Mouse (Mus musculus): ENCODE results near the gene Polr2e. TPM values are rescaled to one million over a fixed set of nuclear protein-coding genes. Genes with fewer than 3 reads are reported as not detected.

The Polr2e gene
- polyA plus RNA-seq, 1 experiment from 2014 or later, result 255 TPM

- Histone ChIP-seq H3K9me3 (ENCODE audit: control insufficient read depth, low read length) (no peaks in the 10 kb centered on the region), H3K27me3 (replicated peaks; ENCODE audit: control insufficient read depth, insufficient read depth, low read length) (no peaks in the 10 kb centered on the region), H3K4me2 (ENCODE audit: low read length) (peak overlapping the region; percentile 64), H3K27ac (ENCODE audit: low read depth) (peak overlapping the region; percentile 97), H3K4me3 (ENCODE audit: low read depth, low read length) (peak overlapping the region; percentile 81), H3K4me1 (replicated peaks; ENCODE audit: control insufficient read depth, insufficient read depth, low read length) (peaks cover 34% of the 10 kb centered on the region), H3K9ac (ENCODE audit: low read length) (peak overlapping the region; percentile 94), H3K36me3 (ENCODE audit: control insufficient read depth, insufficient read depth, low read length) (peaks cover 30% of the 10 kb centered on the region)
- ATAC-seq (replicated peaks; ENCODE audit: low FRiP score, low TSS enrichment, low read depth) (peak; percentile 63), DNase-seq (ENCODE audit: low spot score) (peak; percentile 88)
- 1% methylated on average over 77 of the region's 77 CpGs for WGBS
Measured at GRCm38 (mm10) chr10:80053831-80054815, 14.5 kb upstream of the Polr2e start.

- Histone ChIP-seq H3K4me3 (ENCODE audit: low read depth, low read length) (peak overlapping the region; percentile 81), H3K9ac (ENCODE audit: low read length) (peak overlapping the region; percentile 94), H3K36me3 (ENCODE audit: control insufficient read depth, insufficient read depth, low read length) (peaks cover 22% of the 10 kb centered on the region), H3K27ac (ENCODE audit: low read depth) (peak overlapping the region; percentile 97), H3K27me3 (replicated peaks; ENCODE audit: control insufficient read depth, insufficient read depth, low read length) (no peaks in the 10 kb centered on the region), H3K4me2 (ENCODE audit: low read length) (peak overlapping the region; percentile 64), H3K9me3 (ENCODE audit: control insufficient read depth, low read length) (no peaks in the 10 kb centered on the region), H3K4me1 (replicated peaks; ENCODE audit: control insufficient read depth, insufficient read depth, low read length) (peaks cover 34% of the 10 kb centered on the region)
- DNase-seq (ENCODE audit: low spot score) (peak; percentile 97), ATAC-seq (replicated peaks; ENCODE audit: low FRiP score, low TSS enrichment, low read depth) (peak; percentile 96)
- WGBS, result under 1% methylated on average over 47 of the region's 47 CpGs
Measured at GRCm38 (mm10) chr10:80053259-80053780, 13.7 kb upstream of the Polr2e start.

GRCm38 (mm10) chr10:80052374-80052764 is 12.8 kb upstream of the Polr2e start:
- DNase-seq (ENCODE audit: low spot score) (no peak), ATAC-seq (replicated peaks; ENCODE audit: low FRiP score, low TSS enrichment, low read depth) (no peak)
- Histone ChIP-seq H3K27ac (ENCODE audit: low read depth) (peak overlapping the region; percentile 63; the same call in 1 of the 2 replicates), H3K4me2 (ENCODE audit: low read length) (no peak overlapping the region), H3K9ac (ENCODE audit: low read length) (no peak overlapping the region; the same call in 1 of the 2 replicates), H3K4me1 (replicated peaks; ENCODE audit: control insufficient read depth, insufficient read depth, low read length) (peaks cover 39% of the 10 kb centered on the region), H3K4me3 (ENCODE audit: low read depth, low read length) (no peak overlapping the region), H3K9me3 (ENCODE audit: control insufficient read depth, low read length) (no peaks in the 10 kb centered on the region), H3K36me3 (ENCODE audit: control insufficient read depth, insufficient read depth, low read length) (peaks cover 20% of the 10 kb centered on the region), H3K27me3 (replicated peaks; ENCODE audit: control insufficient read depth, insufficient read depth, low read length) (no peaks in the 10 kb centered on the region)
- WGBS, result 82% methylated on average over 5 of the region's 5 CpGs

GRCm38 (mm10) chr10:80051618-80052373 is 12.2 kb upstream of the Polr2e start:
- H3K9me3 ChIP-seq (ENCODE audit: control insufficient read depth, low read length), result no peaks in the 10 kb centered on the region
- H3K4me1 ChIP-seq (replicated peaks; ENCODE audit: control insufficient read depth, insufficient read depth, low read length), result peaks cover 39% of the 10 kb centered on the region
- H3K27ac ChIP-seq (ENCODE audit: low read depth), result peak overlapping the region; percentile 63
- peak overlapping the region; percentile 7; the same call in 1 of the 2 replicates for H3K9ac ChIP-seq (ENCODE audit: low read length)
- no peak overlapping the region for H3K4me3 ChIP-seq (ENCODE audit: low read depth, low read length)
- DNase-seq (ENCODE audit: low spot score) (no peak), ATAC-seq (replicated peaks; ENCODE audit: low FRiP score, low TSS enrichment, low read depth) (no peak)
- H3K4me2 ChIP-seq (ENCODE audit: low read length), result no peak overlapping the region
- H3K27me3 ChIP-seq (replicated peaks; ENCODE audit: control insufficient read depth, insufficient read depth, low read length), result no peaks in the 10 kb centered on the region
- H3K36me3 ChIP-seq (ENCODE audit: control insufficient read depth, insufficient read depth, low read length), result peaks cover 16% of the 10 kb centered on the region
- WGBS, result 39% methylated on average over 14 of the region's 14 CpGs

- H3K27ac ChIP-seq (ENCODE audit: low read depth), result peak overlapping the region; percentile 63; the same call in 1 of the 2 replicates
- WGBS, result 36% methylated on average over 15 of the region's 15 CpGs
- peaks cover 39% of the 10 kb centered on the region for H3K4me1 ChIP-seq (replicated peaks; ENCODE audit: control insufficient read depth, insufficient read depth, low read length)
- H3K27me3 ChIP-seq (replicated peaks; ENCODE audit: control insufficient read depth, insufficient read depth, low read length), result no peaks in the 10 kb centered on the region
- H3K4me3 ChIP-seq (ENCODE audit: low read depth, low read length), result no peak overlapping the region
- H3K9me3 ChIP-seq (ENCODE audit: control insufficient read depth, low read length), result no peaks in the 10 kb centered on the region
- H3K36me3 ChIP-seq (ENCODE audit: control insufficient read depth, insufficient read depth, low read length), result peaks cover 9% of the 10 kb centered on the region
- H3K4me2 ChIP-seq (ENCODE audit: low read length), result no peak overlapping the region
- no peak overlapping the region for H3K9ac ChIP-seq (ENCODE audit: low read length)
- no peak for DNase-seq (ENCODE audit: low spot score)
- no peak for ATAC-seq (replicated peaks; ENCODE audit: low FRiP score, low TSS enrichment, low read depth)
Measured at GRCm38 (mm10) chr10:80050885-80051617, 11.5 kb upstream of the Polr2e start.

GRCm38 (mm10) chr10:80050244-80050643 is 10.6 kb upstream of the Polr2e start:
- Histone ChIP-seq H3K4me1 (replicated peaks; ENCODE audit: control insufficient read depth, insufficient read depth, low read length) (peaks cover 34% of the 10 kb centered on the region), H3K27me3 (replicated peaks; ENCODE audit: control insufficient read depth, insufficient read depth, low read length) (no peaks in the 10 kb centered on the region), H3K9ac (ENCODE audit: low read length) (no peak overlapping the region), H3K4me2 (ENCODE audit: low read length) (no peak overlapping the region), H3K4me3 (ENCODE audit: low read depth, low read length) (no peak overlapping the region), H3K27ac (ENCODE audit: low read depth) (no peak overlapping the region), H3K9me3 (ENCODE audit: control insufficient read depth, low read length) (no peaks in the 10 kb centered on the region), H3K36me3 (ENCODE audit: control insufficient read depth, insufficient read depth, low read length) (peaks cover 1% of the 10 kb centered on the region)
- ATAC-seq (replicated peaks; ENCODE audit: low FRiP score, low TSS enrichment, low read depth), result no peak
- no peak for DNase-seq (ENCODE audit: low spot score)
- WGBS, result 43% methylated on average over 6 of the region's 6 CpGs

- H3K4me3 ChIP-seq (ENCODE audit: low read depth, low read length), result no peak overlapping the region
- 50% methylated on average over 3 of the region's 3 CpGs for WGBS
- no peak for DNase-seq (ENCODE audit: low spot score)
- no peaks in the 10 kb centered on the region for H3K36me3 ChIP-seq (ENCODE audit: control insufficient read depth, insufficient read depth, low read length)
- no peak for ATAC-seq (replicated peaks; ENCODE audit: low FRiP score, low TSS enrichment, low read depth)
- H3K27me3 ChIP-seq (replicated peaks; ENCODE audit: control insufficient read depth, insufficient read depth, low read length), result no peaks in the 10 kb centered on the region
- peak overlapping the region; percentile 34; the same call in 1 of the 2 replicates for H3K27ac ChIP-seq (ENCODE audit: low read depth)
- H3K9ac ChIP-seq (ENCODE audit: low read length), result no peak overlapping the region
- H3K4me2 ChIP-seq (ENCODE audit: low read length), result no peak overlapping the region
- H3K9me3 ChIP-seq (ENCODE audit: control insufficient read depth, low read length), result no peaks in the 10 kb centered on the region
- H3K4me1 ChIP-seq (replicated peaks; ENCODE audit: control insufficient read depth, insufficient read depth, low read length), result peaks cover 28% of the 10 kb centered on the region
Measured at GRCm38 (mm10) chr10:80048834-80049233, 9.2 kb upstream of the Polr2e start.

GRCm38 (mm10) chr10:80048396-80048795 is 8.8 kb upstream of the Polr2e start:
- no peak overlapping the region for H3K9ac ChIP-seq (ENCODE audit: low read length)

More at GRCm38 (mm10) chr10:80048396-80048795, 8.8 kb upstream of the Polr2e start:
- Histone ChIP-seq H3K27ac (ENCODE audit: low read depth) (peak overlapping the region; percentile 34; the same call in 1 of the 2 replicates), H3K36me3 (ENCODE audit: control insufficient read depth, insufficient read depth, low read length) (no peaks in the 10 kb centered on the region), H3K4me2 (ENCODE audit: low read length) (no peak overlapping the region), H3K4me1 (replicated peaks; ENCODE audit: control insufficient read depth, insufficient read depth, low read length) (peaks cover 28% of the 10 kb centered on the region), H3K9me3 (ENCODE audit: control insufficient read depth, low read length) (no peaks in the 10 kb centered on the region), H3K4me3 (ENCODE audit: low read depth, low read length) (no peak overlapping the region), H3K27me3 (replicated peaks; ENCODE audit: control insufficient read depth, insufficient read depth, low read length) (no peaks in the 10 kb centered on the region)
- ATAC-seq (replicated peaks; ENCODE audit: low FRiP score, low TSS enrichment, low read depth) (no peak), DNase-seq (ENCODE audit: low spot score) (no peak)
- whole genome bisulfite sequencing, result 27% methylated on average over 5 of the region's 5 CpGs

Data from intestine, embryonic 14.5 days (tissue).